Mouse (Mus musculus) midbrain, embryonic 11.5 days (tissue): ENCODE measurements at regions not wholly inside any gene's neighbourhood (a gene's known extent, or its start where the extent isn't known, plus 50 kb on each side); places are given as distances from the start of the nearest gene placed in this dataset.

Source experiments
- ATAC-seq: fragments of 200-750 bp; cut with Nextera tagmentation; 2 replicates; pipeline ENCODE4 v1.8.0; 2017; ENCODE audit warnings: moderate TSS enrichment, moderate library complexity; ENCODE audit not compliant: low FRiP score
- DNase-seq: peaks from one replicate; pipeline ENCODE4 v3.0.0; 2015; ENCODE audit warnings: low spot score; ENCODE audit errors: missing footprints
- H3K27ac ChIP-seq: fragments of 300-500 bp; sonication (generic); 2 replicates; pipeline ENCODE4 v1.5.1; 2014; ENCODE audit warnings: low read depth, low read length
- H3K27me3 ChIP-seq: fragments of 300-500 bp; sonication (generic); 2 replicates; pipeline ENCODE4 v1.6.1; 2014; ENCODE audit warnings: mild to moderate bottlenecking, low read length, moderate library complexity, mixed read lengths; ENCODE audit not compliant: control insufficient read depth, insufficient read depth
- H3K36me3 ChIP-seq: fragments of 300-500 bp; sonication (generic); 2 replicates; pipeline ENCODE4 v1.6.1; 2014; ENCODE audit warnings: mild to moderate bottlenecking, low read length, moderate library complexity, mixed read lengths; ENCODE audit not compliant: control insufficient read depth, insufficient read depth
- H3K4me1 ChIP-seq: fragments of 300-500 bp; sonication (generic); 2 replicates; pipeline ENCODE4 v1.6.1; 2014; ENCODE audit warnings: low read length; ENCODE audit not compliant: control insufficient read depth, insufficient read depth
- H3K4me2 ChIP-seq: fragments of 300-500 bp; sonication (generic); 2 replicates; pipeline ENCODE4 v1.6.1; 2014; ENCODE audit warnings: mild to moderate bottlenecking, moderate library complexity
- H3K4me3 ChIP-seq: fragments of 300-500 bp; sonication (generic); 2 replicates; pipeline ENCODE4 v1.5.1; 2014; ENCODE audit warnings: low read depth, low read length
- H3K9ac ChIP-seq: fragments of 300-500 bp; sonication (generic); 2 replicates; pipeline ENCODE4 v1.6.1; 2014; ENCODE audit warnings: low read length
- H3K9me3 ChIP-seq: fragments of 300-500 bp; sonication (generic); 2 replicates; pipeline ENCODE4 v1.6.1; 2016; ENCODE audit warnings: low read length; ENCODE audit not compliant: control insufficient read depth
- WGBS: fragments of 180-500 bp; shearing (Covaris S2); extraction: QIAGEN DNeasy Blood & Tissue Kit; methylation state at CpG from one replicate; pipeline ENCODE4 v1.1.7; 2014; 5-methylcytosine and 5-hydroxymethylcytosine counted together

DNA sequence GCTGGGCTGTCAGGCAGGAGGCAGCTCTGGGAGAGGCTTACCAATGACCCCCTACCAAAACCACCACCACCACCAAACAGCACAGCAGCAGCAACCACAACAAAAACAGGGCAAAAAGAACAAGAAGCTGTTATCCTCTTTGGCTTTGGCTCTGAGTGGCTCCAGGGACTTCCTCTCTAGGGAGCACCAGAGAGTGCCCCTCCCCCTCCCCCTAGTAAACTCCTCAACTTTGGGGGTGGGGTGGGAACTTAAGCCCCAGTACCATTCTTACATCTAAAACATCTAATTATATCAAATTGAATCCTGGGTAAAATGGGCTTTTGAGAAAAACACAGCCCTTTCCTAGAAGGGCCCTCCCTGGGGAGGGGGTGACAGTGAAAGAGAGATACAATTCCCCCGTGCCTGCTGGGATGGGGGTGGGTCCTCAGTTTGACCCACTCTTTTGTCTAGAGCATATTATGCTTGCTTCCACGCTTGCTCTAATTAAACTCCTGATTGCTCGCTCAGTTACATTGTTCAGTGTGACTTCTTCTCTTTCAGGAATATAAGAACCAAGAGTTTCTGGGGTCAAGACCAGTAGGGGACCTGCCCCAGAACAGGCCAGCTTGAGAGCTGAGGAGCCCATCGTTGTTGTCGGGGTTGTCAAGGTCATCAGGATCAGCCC lies 443.4 kb downstream of the Fam19a5 start:
- DNase-seq (peak; percentile 80), ATAC-seq (no peak)
- Histone ChIP-seq H3K27ac (no peak overlapping the region), H3K4me1 (peaks cover 6% of the 10 kb centered on the region; the same call in 1 of the 2 replicates), H3K4me3 (no peak overlapping the region), H3K9ac (no peak overlapping the region), H3K36me3 (no peaks in the 10 kb centered on the region), H3K9me3 (no peaks in the 10 kb centered on the region), H3K4me2 (no peak overlapping the region), H3K27me3 (no peaks in the 10 kb centered on the region)
- 9% methylated on average over 5 of the region's 5 CpGs for WGBS

DNA sequence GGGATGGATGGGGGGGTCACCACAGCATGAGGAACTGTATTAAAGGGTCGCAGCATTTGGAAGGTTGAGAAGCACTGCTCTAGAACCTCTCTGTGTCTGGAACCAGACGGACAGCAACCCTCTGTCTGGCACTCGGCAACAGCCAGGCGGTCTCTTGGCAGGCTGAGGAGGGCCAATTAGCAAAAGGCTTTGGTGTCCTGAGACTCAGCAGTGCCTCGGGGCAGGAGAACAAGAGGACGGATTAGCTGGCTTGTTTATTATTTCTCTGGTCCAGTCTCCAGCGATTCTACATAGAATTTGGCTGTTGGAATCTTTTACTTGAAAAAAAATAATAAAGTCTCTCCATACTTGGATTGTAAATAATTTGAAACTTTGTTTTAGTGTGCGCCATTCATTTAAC lies 450.4 kb downstream of the Fam19a5 start:
- Histone ChIP-seq H3K4me3 (no peak overlapping the region), H3K4me1 (no peaks in the 10 kb centered on the region), H3K9me3 (no peaks in the 10 kb centered on the region), H3K4me2 (no peak overlapping the region), H3K27me3 (no peaks in the 10 kb centered on the region), H3K27ac (no peak overlapping the region), H3K36me3 (no peaks in the 10 kb centered on the region), H3K9ac (no peak overlapping the region)
- ATAC-seq (no peak), DNase-seq (peak; percentile 73)
- WGBS = 53% methylated on average over 8 of the region's 8 CpGs

DNA sequence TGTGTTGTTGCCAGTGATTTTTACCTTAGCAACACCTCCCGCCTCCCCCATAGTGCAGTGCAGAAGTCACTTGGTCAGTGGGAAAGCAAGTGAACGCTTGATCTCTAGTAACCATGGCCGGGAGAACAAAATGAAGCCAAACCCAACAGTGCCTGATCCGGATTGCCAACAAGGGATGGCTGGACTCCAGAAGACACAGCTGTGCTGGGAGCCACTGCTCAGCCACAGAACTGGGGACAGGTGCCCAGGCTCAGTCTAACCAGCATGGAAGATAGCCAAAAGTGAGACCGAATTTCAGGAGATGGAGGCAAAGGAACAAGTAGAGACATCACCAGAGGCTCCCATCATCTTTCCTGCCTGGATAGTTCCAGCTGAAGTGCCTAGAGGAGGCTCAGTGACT lies 473.0 kb downstream of the Fam19a5 start:
- Histone ChIP-seq H3K27me3 (no peaks in the 10 kb centered on the region), H3K9ac (no peak overlapping the region), H3K9me3 (no peaks in the 10 kb centered on the region), H3K36me3 (no peaks in the 10 kb centered on the region), H3K4me3 (no peak overlapping the region), H3K4me1 (no peaks in the 10 kb centered on the region), H3K4me2 (no peak overlapping the region), H3K27ac (no peak overlapping the region)
- no peak for ATAC-seq
- WGBS = 91% methylated on average over 5 of the region's 5 CpGs
- DNase-seq = peak; percentile 56

DNA sequence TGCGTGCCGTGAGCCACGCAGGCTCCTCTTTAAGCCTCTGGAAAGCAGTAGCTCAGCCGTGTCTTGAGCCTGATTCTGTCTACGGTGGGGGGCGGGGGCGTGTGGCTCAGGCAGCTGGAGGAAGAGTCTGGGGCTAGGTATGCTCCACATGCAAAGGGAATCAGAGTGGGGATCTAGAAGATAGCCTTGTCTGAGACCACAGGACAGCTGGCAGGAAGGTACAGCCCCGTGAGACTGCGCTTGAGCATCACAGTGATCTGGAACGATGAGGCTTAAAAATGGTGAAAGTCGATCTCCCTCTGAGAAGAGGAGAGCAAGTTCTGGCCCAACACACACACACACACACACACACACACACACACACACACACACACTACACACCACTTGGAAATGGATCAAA lies 488.7 kb downstream of the Fam19a5 start:
- no peaks in the 10 kb centered on the region for H3K27me3 ChIP-seq
- no peaks in the 10 kb centered on the region for H3K36me3 ChIP-seq
- ATAC-seq (no peak), DNase-seq (no peak)
- 74% methylated on average over 11 of the region's 11 CpGs for WGBS
- H3K9ac ChIP-seq = no peak overlapping the region
- peaks cover 3% of the 10 kb centered on the region; the same call in 1 of the 2 replicates for H3K4me1 ChIP-seq
- H3K27ac ChIP-seq = no peak overlapping the region
- H3K4me3 ChIP-seq = no peak overlapping the region
- no peak overlapping the region for H3K4me2 ChIP-seq
- H3K9me3 ChIP-seq = no peaks in the 10 kb centered on the region

DNA sequence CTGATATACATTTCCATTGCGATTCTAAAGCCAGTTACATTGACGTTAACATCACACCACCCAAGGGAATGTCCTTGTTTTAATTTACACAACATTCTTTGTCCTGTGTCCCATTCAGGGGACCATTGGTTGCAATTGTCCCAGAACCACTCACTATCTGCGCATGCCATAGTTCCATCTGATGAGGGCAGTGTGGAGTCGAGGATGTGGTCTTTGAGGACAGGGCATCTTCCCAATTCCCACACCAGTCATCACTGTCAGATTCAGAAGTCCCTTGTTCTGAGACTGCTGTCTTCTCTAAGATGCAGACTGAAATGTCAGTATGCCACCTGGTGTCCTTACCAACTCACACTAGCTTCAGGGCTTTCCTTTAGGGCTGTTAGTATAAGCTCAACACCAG lies 489.6 kb downstream of the Fam19a5 start:
- H3K9ac ChIP-seq = no peak overlapping the region
- H3K27me3 ChIP-seq = no peaks in the 10 kb centered on the region
- H3K36me3 ChIP-seq = no peaks in the 10 kb centered on the region
- peaks cover 3% of the 10 kb centered on the region; the same call in 1 of the 2 replicates for H3K4me1 ChIP-seq
- no peaks in the 10 kb centered on the region for H3K9me3 ChIP-seq
- no peak overlapping the region for H3K4me2 ChIP-seq
- ATAC-seq (no peak), DNase-seq (no peak)
- no peak overlapping the region for H3K27ac ChIP-seq
- H3K4me3 ChIP-seq = no peak overlapping the region
- WGBS = 81% methylated on average over 4 of the region's 4 CpGs

DNA sequence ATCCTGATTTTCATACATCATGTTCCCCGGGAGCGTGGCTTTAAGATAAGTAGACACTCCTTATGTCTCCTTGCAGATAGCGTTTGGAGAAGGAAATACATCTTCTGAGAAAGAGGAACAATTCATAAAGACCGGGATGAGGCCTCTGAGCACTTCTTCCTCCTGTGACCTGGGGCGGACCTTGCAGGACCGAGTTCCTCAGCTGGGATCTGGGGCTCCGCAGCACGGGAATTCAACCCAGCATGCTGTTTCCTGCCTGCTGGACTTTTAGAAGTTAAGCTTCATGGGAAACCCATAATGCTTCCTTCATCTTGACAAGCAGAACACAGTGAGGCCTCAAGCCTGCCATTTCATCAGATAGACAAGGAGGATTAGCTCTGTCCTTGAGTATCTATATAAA lies 491.4 kb downstream of the Fam19a5 start:
- ATAC-seq (no peak), DNase-seq (no peak)
- H3K9me3 ChIP-seq = no peaks in the 10 kb centered on the region
- 78% methylated on average over 8 of the region's 8 CpGs for WGBS
- no peak overlapping the region for H3K27ac ChIP-seq
- H3K4me3 ChIP-seq = no peak overlapping the region
- H3K36me3 ChIP-seq = no peaks in the 10 kb centered on the region
- no peak overlapping the region for H3K4me2 ChIP-seq
- H3K9ac ChIP-seq = no peak overlapping the region
- no peaks in the 10 kb centered on the region for H3K27me3 ChIP-seq
- peaks cover 3% of the 10 kb centered on the region; the same call in 1 of the 2 replicates for H3K4me1 ChIP-seq

DNA sequence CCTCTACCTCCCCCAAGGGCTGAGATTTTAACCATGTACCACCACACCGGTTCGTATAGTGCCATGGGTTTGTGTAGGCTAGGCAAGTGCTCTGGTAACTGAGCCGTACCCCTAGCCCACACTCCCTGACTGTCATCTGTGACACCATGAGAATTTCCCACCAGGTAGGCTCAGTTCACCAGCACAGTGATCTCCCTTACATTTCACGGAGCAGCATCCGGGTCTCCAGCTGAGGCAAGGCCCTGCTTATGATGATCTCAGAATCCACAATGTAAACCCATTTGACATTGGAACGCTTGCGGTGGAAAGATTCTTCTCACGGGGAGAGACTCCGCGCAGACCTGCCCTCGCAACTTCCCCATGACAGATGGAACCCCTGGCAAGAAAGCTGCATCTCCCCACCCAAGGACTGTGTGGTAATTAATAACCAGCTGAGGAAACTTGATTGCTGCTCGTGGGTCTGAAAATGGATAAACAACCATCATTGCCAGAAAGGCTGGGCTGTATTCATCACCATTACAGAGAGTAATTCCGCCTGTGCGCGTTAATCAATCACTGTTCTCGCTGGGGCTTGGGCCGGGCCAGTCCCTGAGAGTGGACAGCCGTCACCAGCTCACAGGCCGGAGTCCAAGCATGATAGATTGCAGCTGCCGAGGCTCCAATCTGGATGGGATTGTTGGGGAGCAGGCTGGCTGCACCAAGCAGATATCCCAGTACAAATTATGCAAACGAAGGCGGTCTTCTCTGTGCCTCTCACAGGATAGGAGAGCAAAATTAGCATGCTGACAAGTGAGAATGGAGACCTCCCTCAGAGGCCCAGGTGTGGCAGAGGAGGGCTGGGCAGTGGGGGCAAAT lies 492.3 kb downstream of the Fam19a5 start:
- Histone ChIP-seq H3K9me3 (no peaks in the 10 kb centered on the region), H3K36me3 (no peaks in the 10 kb centered on the region), H3K27ac (no peak overlapping the region), H3K4me2 (no peak overlapping the region), H3K9ac (no peak overlapping the region), H3K4me3 (no peak overlapping the region), H3K27me3 (no peaks in the 10 kb centered on the region), H3K4me1 (peaks cover 3% of the 10 kb centered on the region; the same call in 1 of the 2 replicates)
- DNase-seq = no peak
- 76% methylated on average over 22 of the region's 22 CpGs for WGBS
- ATAC-seq = 0 out of 2 replicates have a peak, but pooled peaks have one; percentile 42

DNA sequence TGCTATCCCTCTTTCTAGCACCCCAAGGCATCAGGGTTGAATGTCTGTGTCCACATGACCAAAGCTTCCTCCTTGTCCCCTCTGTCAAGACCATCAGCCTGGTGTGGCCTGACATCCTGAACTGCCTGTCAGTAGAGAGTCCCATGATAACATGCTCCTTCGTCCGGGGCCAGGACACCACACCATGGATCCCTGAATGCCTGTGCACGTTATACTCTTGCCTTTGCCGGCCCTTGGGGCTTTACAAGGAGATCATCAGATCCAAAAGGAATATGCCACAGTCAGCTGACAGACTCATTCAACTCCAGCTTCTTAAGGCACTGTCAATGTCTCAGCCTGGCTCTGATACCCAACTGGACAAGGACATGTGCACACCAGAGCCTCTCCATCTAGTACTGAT lies 493.5 kb downstream of the Fam19a5 start:
- H3K4me1 ChIP-seq = peaks cover 3% of the 10 kb centered on the region; the same call in 1 of the 2 replicates
- 89% methylated on average over 4 of the region's 4 CpGs for WGBS
- H3K27me3 ChIP-seq = no peaks in the 10 kb centered on the region
- DNase-seq (no peak), ATAC-seq (no peak)
- H3K27ac ChIP-seq = no peak overlapping the region
- H3K9me3 ChIP-seq = no peaks in the 10 kb centered on the region
- no peak overlapping the region for H3K4me3 ChIP-seq
- no peak overlapping the region for H3K4me2 ChIP-seq
- H3K9ac ChIP-seq = no peak overlapping the region
- no peaks in the 10 kb centered on the region for H3K36me3 ChIP-seq

DNA sequence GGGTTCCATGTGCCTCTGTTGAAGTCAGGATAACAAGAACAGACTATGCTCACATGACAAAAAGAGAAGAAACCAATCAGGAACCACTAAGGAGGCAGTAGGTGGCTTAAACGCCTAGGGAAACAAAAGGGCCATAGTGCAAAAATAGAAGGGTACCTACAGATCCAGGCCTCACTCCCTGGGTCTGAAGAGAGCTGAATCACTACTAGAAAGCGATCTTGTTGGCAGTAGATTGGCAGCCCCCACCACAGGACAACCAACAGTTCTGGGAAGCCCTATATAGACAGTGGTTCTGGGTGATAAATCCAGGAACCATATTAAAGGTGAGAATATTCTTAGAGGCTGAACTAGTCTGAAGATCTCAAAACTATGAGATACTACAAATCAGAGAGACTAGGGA lies 498.7 kb downstream of the Fam19a5 start:
- DNase-seq = no peak
- H3K4me1 ChIP-seq = no peaks in the 10 kb centered on the region
- no peaks in the 10 kb centered on the region for H3K27me3 ChIP-seq
- no peak overlapping the region for H3K4me2 ChIP-seq
- H3K9me3 ChIP-seq = no peaks in the 10 kb centered on the region
- no peak overlapping the region for H3K4me3 ChIP-seq
- no peaks in the 10 kb centered on the region for H3K36me3 ChIP-seq
- no peak overlapping the region for H3K9ac ChIP-seq
- ATAC-seq = no peak
- H3K27ac ChIP-seq = no peak overlapping the region
- 87% methylated on average over 2 of the region's 2 CpGs for WGBS
